ENCODE assay signal across 8 mouse cellular contexts in the genomic region with DNA sequence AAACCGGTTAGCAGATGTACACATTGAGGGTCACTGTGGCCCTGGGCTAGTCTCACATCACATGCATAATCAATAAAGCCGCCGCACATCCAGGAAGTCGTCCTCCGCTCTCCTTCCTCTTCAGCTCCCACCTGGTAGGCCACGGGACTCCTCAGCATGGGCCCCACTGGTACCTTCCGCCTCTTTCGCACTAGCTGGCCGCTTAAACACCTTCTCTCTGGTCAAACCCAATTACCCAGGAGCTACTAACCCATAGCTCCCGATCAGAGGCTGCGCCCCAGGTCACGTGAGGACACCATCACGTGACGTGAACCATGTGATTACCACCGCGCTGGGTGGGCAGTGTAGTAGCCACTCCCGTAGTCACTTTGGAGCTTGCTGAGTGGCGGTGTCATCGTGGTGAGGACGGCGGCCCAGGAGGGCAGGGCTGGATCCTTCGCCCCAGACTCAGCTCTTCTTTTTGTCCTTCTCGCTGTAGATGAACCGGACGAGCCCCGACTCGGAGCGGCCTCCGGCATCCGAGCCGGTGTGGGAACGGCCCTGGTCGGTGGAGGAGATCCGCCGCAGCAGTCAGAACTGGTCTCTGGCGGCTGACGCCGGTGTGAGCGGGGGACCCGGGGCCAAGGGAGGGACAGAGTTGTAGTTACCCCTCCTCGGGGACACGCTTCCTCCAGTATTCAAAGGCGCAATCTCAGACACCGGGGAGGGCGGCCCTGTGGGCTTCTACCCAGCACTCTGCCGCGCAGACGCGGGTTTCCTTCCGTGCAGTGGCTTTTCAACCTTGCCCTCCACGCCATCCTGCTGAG. TPM values are rescaled to one million over a fixed set of nuclear protein-coding genes. Genes with fewer than 3 reads are reported as not detected.
DNase-seq lines count a peak whose midpoint lies in the region; ATAC-seq and TF ChIP-seq lines count a peak whose summit lies in the region.

A gene (plus strand): TSS at position 310 of the 806 bp plus-strand sequence.

- no peaks in the 10 kb centered on the region for H3K4me1 ChIP-seq in MEL (ENCODE audit: control insufficient read depth in 1 of 2, insufficient read depth in 2 of 2, low read length in 2 of 2)
- peaks cover 3% of the 10 kb centered on the region; the same call in 1 of the 2 replicates for H3K4me1 ChIP-seq in cerebellum, adult 2 months (ENCODE audit: control insufficient read depth, insufficient read depth, low read length)
- H3K4me1 ChIP-seq in forebrain, postnatal 0 days (ENCODE audit: insufficient read depth), result peaks cover 13% of the 10 kb centered on the region; the same call in 1 of the 2 replicates
- peaks cover 10% of the 10 kb centered on the region for H3K4me1 ChIP-seq in lung, embryonic 15.5 days

- no peak for TF ChIP-seq RAD21 in MEL (IDR thresholded peaks at IDR 0.05; ENCODE audit: low read depth, low read length)

- under 1% methylated on average over 51 of the region's 51 CpGs for WGBS in cerebellum, adult 2 months
- WGBS in forebrain, postnatal 0 days, result under 1% methylated on average over 51 of the region's 51 CpGs
- WGBS in lung, embryonic 15.5 days, result under 1% methylated on average over 51 of the region's 51 CpGs

- peak; percentile 77 to 89 for TF ChIP-seq POLR2A in MEL (IDR thresholded peaks at IDR 0.05; ENCODE audit: control insufficient read depth in 1 of 2, insufficient read depth in 1 of 2, low read depth in 1 of 2, low read length in 2 of 2, poor library complexity in 1 of 2)
- TF ChIP-seq POLR2A in cerebellum, adult 2 months (IDR thresholded peaks at IDR 0.05; ENCODE audit: borderline replicate concordance, insufficient read depth, low read length), result peak; percentile 96

- no peaks in the 10 kb centered on the region for H3K27me3 ChIP-seq in MEL (ENCODE audit: control insufficient read depth in 1 of 2, insufficient read depth in 2 of 2, low read length in 2 of 2)
- H3K27me3 ChIP-seq in cerebellum, adult 2 months (ENCODE audit: control insufficient read depth, insufficient read depth, low read length), result no peaks in the 10 kb centered on the region
- H3K27me3 ChIP-seq in forebrain, postnatal 0 days (ENCODE audit: insufficient read depth, low read length), result no peaks in the 10 kb centered on the region
- no peaks in the 10 kb centered on the region for H3K27me3 ChIP-seq in lung, embryonic 15.5 days

- TF ChIP-seq CTCF in MEL (IDR thresholded peaks at IDR 0.05 in 2 of 3, conservative IDR thresholded peaks at IDR 0.05 in 1 of 3; ENCODE audit: control insufficient read depth in 1 of 3, insufficient read depth in 1 of 3, low read depth in 2 of 3, low read length in 3 of 3, poor library complexity in 1 of 3, severe bottlenecking in 1 of 3), result no peak
- TF ChIP-seq CTCF in cerebellum, adult 2 months (IDR thresholded peaks at IDR 0.05; ENCODE audit: borderline replicate concordance, insufficient read depth, low read depth, low read length), result no peak
- no peak for TF ChIP-seq CTCF in forebrain, postnatal 0 days (IDR thresholded peaks at IDR 0.05; ENCODE audit: low read depth)

- H3K9ac ChIP-seq in MEL (ENCODE audit: control insufficient read depth, low read depth, low read length, poor library complexity, severe bottlenecking), result peak within 1 kb of the TSS; percentile 86
- peak within 1 kb of the TSS; percentile 87 for H3K9ac ChIP-seq in forebrain, postnatal 0 days
- H3K9ac ChIP-seq in lung, embryonic 15.5 days, result peak within 1 kb of the TSS; percentile 70

- DNase-seq in MEL (ENCODE audit: low read depth, low spot score), result peak; percentile 96
- DNase-seq in cerebellum, adult 2 months, result peak; percentile 94 to 96
- DNase-seq in forebrain, postnatal 0 days, result peak; percentile 96
- DNase-seq in heart, postnatal 4 days, result peak; percentile 95
- DNase-seq in layer of hippocampus, adult 8-10 months (ENCODE audit: low spot score in 2 of 2), result peak; percentile 95 to 97
- DNase-seq in ovary, adult 18-20 months (ENCODE audit: low spot score), result peak; percentile 94
- DNase-seq in thymus, postnatal 0 days (ENCODE audit: low spot score), result peak; percentile 91

- peak within 1 kb of the TSS; percentile 55 to 94 for H3K4me3 ChIP-seq in MEL (ENCODE audit: control insufficient read depth in 1 of 2, insufficient read depth in 1 of 2, low read depth in 2 of 2, low read length in 2 of 2)
- peak within 1 kb of the TSS; percentile 94 for H3K4me3 ChIP-seq in cerebellum, adult 2 months (replicated peaks; ENCODE audit: insufficient read depth, low read depth, low read length)
- H3K4me3 ChIP-seq in forebrain, postnatal 0 days (ENCODE audit: low read depth, low read length), result peak within 1 kb of the TSS; percentile 75
- H3K4me3 ChIP-seq in lung, embryonic 15.5 days, result peak within 1 kb of the TSS; percentile 72

- peaks cover 4% of the 10 kb centered on the region; the same call in 1 of the 2 replicates for H3K79me2 ChIP-seq in MEL (ENCODE audit: control insufficient read depth, insufficient read depth, low read length, poor library complexity)

- peak within 1 kb of the TSS; percentile 54 for H3K27ac ChIP-seq in MEL (ENCODE audit: control insufficient read depth, low read depth, low read length)
- peak within 1 kb of the TSS; percentile 42 for H3K27ac ChIP-seq in cerebellum, adult 2 months (ENCODE audit: insufficient read depth, low read length)
- peak within 1 kb of the TSS; percentile 81 for H3K27ac ChIP-seq in forebrain, postnatal 0 days (ENCODE audit: low read depth, low read length)
- peak within 1 kb of the TSS; percentile 66 for H3K27ac ChIP-seq in lung, embryonic 15.5 days

- peak within 1 kb of the TSS; percentile 84 for H3K4me2 ChIP-seq in forebrain, postnatal 0 days (ENCODE audit: low read depth)
- peak within 1 kb of the TSS; percentile 84 for H3K4me2 ChIP-seq in lung, embryonic 15.5 days

- no peak for TF ChIP-seq EP300 in MEL (IDR thresholded peaks at IDR 0.05; ENCODE audit: low read depth in 1 of 2, low read length in 2 of 2)

- peaks cover 0 to 2% of the 10 kb centered on the region in 2 experiments; a peak in 2 of 4 replicates for H3K36me3 ChIP-seq in MEL (ENCODE audit: control insufficient read depth in 1 of 2, insufficient read depth in 2 of 2, low read length in 2 of 2)
- peaks cover 10% of the 10 kb centered on the region for H3K36me3 ChIP-seq in forebrain, postnatal 0 days (ENCODE audit: insufficient read depth)
- H3K36me3 ChIP-seq in lung, embryonic 15.5 days, result peaks cover 12% of the 10 kb centered on the region

- peak; percentile 98 for ATAC-seq in forebrain, postnatal 0 days
- peak; percentile 98 for ATAC-seq in lung, embryonic 15.5 days (ENCODE audit: borderline replicate concordance, extremely low read depth, low FRiP score, low TSS enrichment)

- H3K9me3 ChIP-seq in MEL (replicated peaks; ENCODE audit: insufficient read depth, low read length), result no peaks in the 10 kb centered on the region
- H3K9me3 ChIP-seq in forebrain, postnatal 0 days (ENCODE audit: low read length), result no peaks in the 10 kb centered on the region
- no peaks in the 10 kb centered on the region for H3K9me3 ChIP-seq in lung, embryonic 15.5 days

TF ChIP-seq in MEL, 35 proteins besides CTCF, POLR2A, EP300 and RAD21 (continues in another document):
- peak; percentile 86 for TF ChIP-seq HCFC1 (IDR thresholded peaks at IDR 0.05; ENCODE audit: low read depth, low read length)
- TF ChIP-seq NRF1 (IDR thresholded peaks at IDR 0.05; ENCODE audit: insufficient read depth, low read depth, low read length, poor library complexity, severe bottlenecking), result peak; percentile 71
- TF ChIP-seq ZNF384 (IDR thresholded peaks at IDR 0.05; ENCODE audit: low read depth, low read length), result no peak
- TF ChIP-seq POLR2AphosphoS5 (IDR thresholded peaks at IDR 0.05; ENCODE audit: borderline replicate concordance, low read depth, low read length), result no peak
- peak; percentile 68; the same call in 1 of the 2 replicates for TF ChIP-seq POLR2AphosphoS2 (IDR thresholded peaks at IDR 0.05; ENCODE audit: low read length)
- no peak for TF ChIP-seq MEF2A (IDR thresholded peaks at IDR 0.05; ENCODE audit: extremely low read depth, insufficient replicate concordance, low read depth, low read length, poor library complexity, severe bottlenecking)
- no peak for TF ChIP-seq ZC3H11A (IDR thresholded peaks at IDR 0.05; ENCODE audit: low read depth, low read length)
- no peak for TF ChIP-seq CHD2 (IDR thresholded peaks at IDR 0.05; ENCODE audit: low read length)
- TF ChIP-seq MAX (IDR thresholded peaks at IDR 0.05; ENCODE audit: low read length), result peak; percentile 99
- TF ChIP-seq KAT2A (conservative IDR thresholded peaks at IDR 0.05; ENCODE audit: low read depth, low read length), result no peak; the same call in 1 of the 2 replicates
- TF ChIP-seq ELF1 (IDR thresholded peaks at IDR 0.05; ENCODE audit: low read depth, low read length), result no peak
- TF ChIP-seq TBP (IDR thresholded peaks at IDR 0.05; ENCODE audit: low read depth, low read length), result peak; percentile 87
- TF ChIP-seq BHLHE40 (IDR thresholded peaks at IDR 0.05; ENCODE audit: borderline replicate concordance, low read depth, low read length), result peak; percentile 96
- no peak for TF ChIP-seq ZKSCAN1 (IDR thresholded peaks at IDR 0.05; ENCODE audit: low read depth, low read length)
- TF ChIP-seq E2F4 (IDR thresholded peaks at IDR 0.05; ENCODE audit: borderline replicate concordance, low read depth, low read length), result no peak
- no peak for TF ChIP-seq SMC3 (IDR thresholded peaks at IDR 0.05; ENCODE audit: low read depth, low read length)
- TF ChIP-seq ZMIZ1 (IDR thresholded peaks at IDR 0.05; ENCODE audit: low read depth, low read length), result peak; percentile 78; the same call in 1 of the 2 replicates
- peak; percentile 91 for TF ChIP-seq NELFE (IDR thresholded peaks at IDR 0.05; ENCODE audit: low read depth, low read length)
- no peak for TF ChIP-seq RCOR1 (IDR thresholded peaks at IDR 0.05; ENCODE audit: low read depth, low read length)
- no peak for TF ChIP-seq MYB (IDR thresholded peaks at IDR 0.05; ENCODE audit: low read depth, low read length)
- TF ChIP-seq MAZ (IDR thresholded peaks at IDR 0.05; ENCODE audit: low read depth, low read length), result 0 out of 2 replicates have a peak, but pooled peaks have one; percentile 55
- TF ChIP-seq GATA1 (IDR thresholded peaks at IDR 0.05; ENCODE audit: low read depth, low read length), result no peak

RNA-seq across cellular contexts. Expression of the gene that starts here (rescaled TPM):
- total RNA-seq in MEL (2012; rRNA removed), result 25.3 and 28.6 TPM in 2 replicates
- polyA plus RNA-seq in MEL (2012; ENCODE audit: insufficient read depth in 1 of 2, insufficient read length in 2 of 2, low read depth in 1 of 2, low replicate concordance in 2 of 2, missing spikeins in 1 of 2), result 10 to 100 TPM in 1 of 2 experiments, not detected in 1; 38.3 TPM
- 316 and 337 TPM in 2 replicates for polyA plus RNA-seq in cerebellum, adult 2 months (2012; rRNA removed)
- total RNA-seq in forebrain, postnatal 0 days (2014; rRNA removed), result 72.0 and 99.0 TPM in 2 replicates
- 43.9 and 59.1 TPM in 2 replicates for polyA plus RNA-seq in forebrain, postnatal 0 days (2015; fragmentation: Nextera tagmentation; extraction: Ambion mirVana)
- total RNA-seq in heart, postnatal 4 days (2021), result 10 to 100 TPM; 35.9 to 36.0 TPM
- 100 to 1,000 TPM in 3 of 4 experiments, 10 to 100 TPM in 1; 95.9 to 121 (median 112) TPM for total RNA-seq in layer of hippocampus, adult 8-10 months (2022)
- 38.7 and 41.9 TPM in 2 replicates for polyA plus RNA-seq in lung, embryonic 15.5 days (2015; fragmentation: Nextera tagmentation; extraction: Ambion mirVana)
- polyA plus RNA-seq in thymus, postnatal 0 days (2015; fragmentation: Nextera tagmentation; extraction: Ambion mirVana), result 27.1 and 30.0 TPM in 2 replicates

Comparison
In these comparisons a context has a peak if more than half of its experiments do, and no peak if none do; other contexts are left out.
1. Peak in every context shown above with its lines: DNase-seq, ATAC-seq, H3K4me3 ChIP-seq and H3K27ac ChIP-seq.